ENCODE assay signal across 22 mouse cellular contexts in genomic region chr1:128295296-128295695, GRCm38 (mm10). TPM values are rescaled to one million over a fixed set of nuclear protein-coding genes. Genes with fewer than 3 reads are reported as not detected.
DNase-seq lines count a peak whose midpoint lies in the region; ATAC-seq and TF ChIP-seq lines count a peak whose summit lies in the region.
"Had no signal": no experiment of that assay in that cellular context is flagged by ENCODE, and none has a peak within 500 bp of the region (broad histone marks: within the 10 kb centered on the region; RNA-seq: fewer than 3 reads in every experiment).

No protein-coding gene starts in this region.

- H3K4me2 ChIP-seq in kidney, postnatal 0 days (ENCODE audit: low read length), result no peak overlapping the region
- no peak overlapping the region for H3K4me2 ChIP-seq in kidney, embryonic 15.5 days
- no peak overlapping the region for H3K4me2 ChIP-seq in neural tube, embryonic 13.5 days
- H3K4me2 ChIP-seq: heart, embryonic 15.5 days; limb, embryonic 13.5 days; liver, embryonic 12.5 days; neural tube, embryonic 12.5 days had no signal

- H3K4me3 ChIP-seq in kidney, postnatal 0 days (replicated peaks; ENCODE audit: low read depth, low read length), result no peak overlapping the region
- H3K4me3 ChIP-seq in kidney, embryonic 15.5 days (replicated peaks), result no peak overlapping the region
- no peak overlapping the region for H3K4me3 ChIP-seq in neural tube, embryonic 13.5 days
- H3K4me3 ChIP-seq: heart, embryonic 15.5 days; limb, embryonic 13.5 days; liver, embryonic 12.5 days; neural tube, embryonic 12.5 days had no signal

- no peaks in the 10 kb centered on the region for H3K36me3 ChIP-seq in kidney, postnatal 0 days (ENCODE audit: insufficient read depth, low read length)
- no peaks in the 10 kb centered on the region for H3K36me3 ChIP-seq in kidney, embryonic 15.5 days
- no peaks in the 10 kb centered on the region for H3K36me3 ChIP-seq in neural tube, embryonic 13.5 days
- H3K36me3 ChIP-seq: heart, embryonic 15.5 days; limb, embryonic 13.5 days; liver, embryonic 12.5 days; neural tube, embryonic 12.5 days had no signal

- H3K9ac ChIP-seq in kidney, postnatal 0 days (ENCODE audit: low read depth, low read length), result no peak overlapping the region
- H3K9ac ChIP-seq in kidney, embryonic 15.5 days, result no peak overlapping the region
- H3K9ac ChIP-seq in neural tube, embryonic 13.5 days, result no peak overlapping the region
- H3K9ac ChIP-seq: heart, embryonic 15.5 days; limb, embryonic 13.5 days; liver, embryonic 12.5 days; neural tube, embryonic 12.5 days had no signal

- H3K4me1 ChIP-seq in kidney, postnatal 0 days (replicated peaks; ENCODE audit: insufficient read depth, low read length), result no peaks in the 10 kb centered on the region
- H3K4me1 ChIP-seq in kidney, embryonic 15.5 days, result no peaks in the 10 kb centered on the region
- H3K4me1 ChIP-seq in neural tube, embryonic 13.5 days (replicated peaks), result no peaks in the 10 kb centered on the region
- H3K4me1 ChIP-seq: heart, embryonic 15.5 days; limb, embryonic 13.5 days; liver, embryonic 12.5 days; neural tube, embryonic 12.5 days had no signal

- DNase-seq in frontal cortex, postnatal 10 days (ENCODE audit: low spot score in 2 of 2), result no peak
- no peak for DNase-seq in kidney, postnatal 0 days (ENCODE audit: low spot score)
- DNase-seq in neural tube, embryonic 10.5 days (ENCODE audit: extremely low spot score, low spot score), result no peak
- peak; percentile 25 for DNase-seq in retina, embryonic 14.5 days (ENCODE audit: low spot score)
- DNase-seq in lung, postnatal 4 days, result no peak
- DNase-seq: adrenal gland, postnatal 36 days; cerebellum, adult 11-12 months; gastrocnemius, postnatal 25 days; heart, postnatal 4 days; kidney, adult 18-20 months; kidney, postnatal 25 days; lung, adult 18-20 months; lung, postnatal 10 days had no signal

- no peaks in the 10 kb centered on the region for H3K9me3 ChIP-seq in kidney, postnatal 0 days (replicated peaks; ENCODE audit: low read length)
- H3K9me3 ChIP-seq in kidney, embryonic 15.5 days (replicated peaks), result no peaks in the 10 kb centered on the region
- no peaks in the 10 kb centered on the region for H3K9me3 ChIP-seq in neural tube, embryonic 13.5 days
- H3K9me3 ChIP-seq: heart, embryonic 15.5 days; limb, embryonic 13.5 days; liver, embryonic 12.5 days; neural tube, embryonic 12.5 days had no signal

- H3K27ac ChIP-seq in kidney, postnatal 0 days, result no peak overlapping the region
- H3K27ac ChIP-seq in kidney, embryonic 15.5 days, result no peak overlapping the region
- no peak overlapping the region for H3K27ac ChIP-seq in neural tube, embryonic 13.5 days (replicated peaks)
- H3K27ac ChIP-seq: heart, embryonic 15.5 days; limb, embryonic 13.5 days; liver, embryonic 12.5 days; neural tube, embryonic 12.5 days had no signal

- WGBS in kidney, postnatal 0 days, result 44% methylated on average over 8 of the region's 8 CpGs
- 68% methylated on average over 8 of the region's 8 CpGs for WGBS in kidney, embryonic 15.5 days
- WGBS in neural tube, embryonic 13.5 days, result 80% methylated on average over 8 of the region's 8 CpGs

- TF ChIP-seq CTCF in kidney, postnatal 0 days (IDR thresholded peaks at IDR 0.05; ENCODE audit: low read depth), result no peak

- ATAC-seq in frontal cortex, adult (ENCODE audit: low TSS enrichment), result peak; percentile 46; the same call in 1 of the 2 replicates
- 0 out of 2 replicates have a peak, but pooled peaks have one; percentile 49 for ATAC-seq in kidney, postnatal 0 days (replicated peaks; ENCODE audit: low FRiP score, low read depth)
- no peak for ATAC-seq in kidney, embryonic 15.5 days (replicated peaks; ENCODE audit: low FRiP score)
- ATAC-seq in neural tube, embryonic 13.5 days (ENCODE audit: low read depth), result 0 out of 2 replicates have a peak, but pooled peaks have one; percentile 15
- ATAC-seq: inflammation-experienced regulatory T-cells, adult 6 months; liver, embryonic 12.5 days had no signal

- H3K27me3 ChIP-seq in kidney, postnatal 0 days (ENCODE audit: insufficient read depth, low read length), result no peaks in the 10 kb centered on the region
- H3K27me3 ChIP-seq in kidney, embryonic 15.5 days, result no peaks in the 10 kb centered on the region
- H3K27me3 ChIP-seq in neural tube, embryonic 13.5 days, result no peaks in the 10 kb centered on the region
- H3K27me3 ChIP-seq: heart, embryonic 15.5 days; limb, embryonic 13.5 days; liver, embryonic 12.5 days; neural tube, embryonic 12.5 days; Patski had no signal

RNA-seq across cellular contexts. Expression of gene Lct, which starts 32.8 kb away (rescaled TPM):
- 0.11 and 0.13 TPM in 2 replicates for polyA plus RNA-seq in kidney, postnatal 0 days (2015; fragmentation: Nextera tagmentation; extraction: Ambion mirVana)
- polyA plus RNA-seq in kidney, embryonic 15.5 days (2015; fragmentation: Nextera tagmentation; extraction: Ambion mirVana), result 0.10 TPM in 2 replicates
- polyA plus RNA-seq in neural tube, embryonic 13.5 days (2015; fragmentation: Nextera tagmentation; extraction: Ambion mirVana), result 0.04 and 0.06 TPM in 2 replicates
- polyA plus RNA-seq: liver, embryonic 12.5 days had no signal

RNA-seq across cellular contexts. Expression of gene Ubxn4, which starts 51.5 kb away (rescaled TPM):
- 76.2 and 78.4 TPM in 2 replicates for polyA plus RNA-seq in kidney, postnatal 0 days (2015; fragmentation: Nextera tagmentation; extraction: Ambion mirVana)
- polyA plus RNA-seq in kidney, embryonic 15.5 days (2015; fragmentation: Nextera tagmentation; extraction: Ambion mirVana), result 66.7 and 73.1 TPM in 2 replicates
- 81.3 and 82.9 TPM in 2 replicates for polyA plus RNA-seq in neural tube, embryonic 13.5 days (2015; fragmentation: Nextera tagmentation; extraction: Ambion mirVana)
